Mouse (Mus musculus) ES-E14 (cell line): Measurements from ENCODE around the gene Cstb. TPM values are rescaled to one million over a fixed set of nuclear protein-coding genes. Genes with fewer than 3 reads are reported as not detected.
A peak's percentile ranks its signal among the peaks of the same experiment; 100 is the strongest.

Experiments
- DNase-seq: peaks from one replicate; pipeline ENCODE4 v3.0.0-alpha.2; 2013; ENCODE audit warnings: low read depth, low spot score
- H3K27ac ChIP-seq: 2 replicates; pipeline ENCODE4 v1.5.1; 2012; ENCODE audit warnings: low read depth, mild to moderate bottlenecking, low read length, moderate library complexity, mixed read lengths; ENCODE audit not compliant: poor library complexity, insufficient read depth, severe bottlenecking
- H3K36me3 ChIP-seq: 2 replicates; pipeline ENCODE4 v1.6.1; 2012; ENCODE audit warnings: mild to moderate bottlenecking, low read length, moderate library complexity, mixed read lengths; ENCODE audit not compliant: control insufficient read depth, poor library complexity, insufficient read depth, severe bottlenecking
- H3K4me1 ChIP-seq, 2 experiments: fragments of 150-350 bp in 1 of 2; sonication (generic) in 1 of 2; 2 replicates each; pipeline ENCODE4 v1.6.1; 2012; ENCODE audit warnings: low read length in 2 of 2, mild to moderate bottlenecking in 1 of 2, mixed read lengths in 1 of 2; ENCODE audit not compliant: control insufficient read depth in 2 of 2, insufficient read depth in 2 of 2, poor library complexity in 1 of 2
- H3K4me3 ChIP-seq, 2 experiments: fragments of 150-350 bp in 1 of 2; sonication (generic) in 1 of 2; 2 replicates each; pipeline ENCODE4 v1.5.1; 2012; ENCODE audit warnings: low read length in 2 of 2, low read depth in 1 of 2, mild to moderate bottlenecking in 1 of 2, mixed read lengths in 1 of 2; ENCODE audit not compliant: insufficient read depth in 1 of 2, poor library complexity in 1 of 2, severe bottlenecking in 1 of 2
- H3K9ac ChIP-seq: 2 replicates; pipeline ENCODE4 v1.6.1; 2012; ENCODE audit warnings: low read depth, mild to moderate bottlenecking, low read length, mixed read lengths; ENCODE audit not compliant: poor library complexity, insufficient read depth, severe bottlenecking
- H3K9me3 ChIP-seq: fragments of 150-350 bp; sonication (generic); 2 replicates; pipeline ENCODE4 v1.6.1; 2012; ENCODE audit warnings: low read depth, mild to moderate bottlenecking, low read length; ENCODE audit not compliant: control insufficient read depth, insufficient read depth
- CHD2 ChIP-seq: IDR thresholded peaks from 2 replicates; pipeline ENCODE4 v1.6.1; 2014; ENCODE audit warnings: mild to moderate bottlenecking, low read depth, low read length, inconsistent platforms
- HCFC1 ChIP-seq: IDR thresholded peaks from 2 replicates; pipeline ENCODE4 v1.6.1; 2012; ENCODE audit warnings: low read length, inconsistent platforms, borderline replicate concordance; ENCODE audit not compliant: insufficient read depth
- MAFK ChIP-seq: IDR thresholded peaks from 2 replicates; pipeline ENCODE4 v1.6.1; 2014; ENCODE audit warnings: mild to moderate bottlenecking, low read depth, low read length, inconsistent platforms; ENCODE audit not compliant: insufficient read depth
- ZC3H11A ChIP-seq: IDR thresholded peaks from 2 replicates; pipeline ENCODE4 v1.6.1; 2012; ENCODE audit warnings: low read depth, mild to moderate bottlenecking, inconsistent platforms, low read length, borderline replicate concordance
- ZNF384 ChIP-seq: IDR thresholded peaks from 2 replicates; pipeline ENCODE4 v1.6.1; 2012; ENCODE audit warnings: low read depth, low read length, inconsistent platforms
- in situ Hi-C, 2 experiments: fragments of 600-800 bp; cut with MboI; formaldehyde crosslinking; loops; one replicate each; pipeline ENCODE4 v1.15.1; 2025; ENCODE audit warnings: low sequenced_read_pairs in 2 of 2, inconsistent platforms in 1 of 2; ENCODE audit not compliant: unreplicated experiment in 2 of 2
- total RNA-seq: library from RNA; depleted of rRNA; stranded (reverse); fragments of 300-350 nt; gene quantifications from 2 replicates; pipeline ENCODE4 v1.2.3, GENCODE M21; 2012; rRNA removed

The Cstb gene
- 110 and 150 TPM in 2 replicates for total RNA-seq

GRCm38 (mm10) chr10:78425181-78426041 lies at the start of gene Cstb:
Cstb (plus strand) TSS chr10:78425669.
- Histone ChIP-seq H3K9me3 (no peaks in the 10 kb centered on the region), H3K9ac (peak within 1 kb of the TSS; percentile 85), H3K4me3 (peak within 1 kb of the TSS; percentile 90 to 97), H3K36me3 (peaks cover 6% of the 10 kb centered on the region; the same call in 1 of the 2 replicates), H3K4me1 (peaks cover 4 to 34% of the 10 kb centered on the region in 2 experiments; a peak in 2 of 4 replicates), H3K27ac (peak within 1 kb of the TSS; percentile 47; the same call in 1 of the 2 replicates)
- in situ Hi-C loops, result no loop called here
- TF ChIP-seq ZC3H11A (no peak), CHD2 (no peak), HCFC1 (no peak), MAFK (no peak), ZNF384 (no peak)
- peak; percentile 78 for DNase-seq

- Histone ChIP-seq H3K4me1 (peaks cover 0 to 5% of the 10 kb centered on the region in 2 experiments; a peak in 1 of 4 replicates), H3K4me3 (no peak overlapping the region), H3K9ac (no peak overlapping the region), H3K9me3 (no peaks in the 10 kb centered on the region), H3K27ac (no peak overlapping the region), H3K36me3 (no peaks in the 10 kb centered on the region)
- peak; percentile 55 for DNase-seq
- in situ Hi-C loops, result no loop called here
- TF ChIP-seq HCFC1 (no peak), MAFK (no peak), CHD2 (no peak), ZNF384 (no peak), ZC3H11A (peak; percentile 61; the same call in 1 of the 2 replicates)
Measured at GRCm38 (mm10) chr10:78378516-78378915, 47.0 kb upstream of the Cstb start.

- Histone ChIP-seq H3K4me3 (no peak overlapping the region), H3K27ac (no peak overlapping the region), H3K36me3 (no peaks in the 10 kb centered on the region), H3K4me1 (no peaks in the 10 kb centered on the region), H3K9ac (no peak overlapping the region), H3K9me3 (no peaks in the 10 kb centered on the region)
- DNase-seq, result no peak
- in situ Hi-C loops, result no loop called here
- TF ChIP-seq HCFC1 (no peak), MAFK (no peak)
Measured at GRCm38 (mm10) chr10:78383567-78383966, 41.9 kb upstream of the Cstb start.

GRCm38 (mm10) chr10:78385520-78385919 lies 39.9 kb upstream of the Cstb start:
- no peak for TF ChIP-seq HCFC1
- no peak for TF ChIP-seq ZNF384
- TF ChIP-seq MAFK, result no peak
- TF ChIP-seq ZC3H11A, result no peak
- TF ChIP-seq CHD2, result no peak
- Histone ChIP-seq H3K4me3 (no peak overlapping the region), H3K4me1 (0 out of 4 replicates have a peak, but pooled peaks cover 0 to under 1% of the 10 kb centered on the region in 2 experiments), H3K9ac (no peak overlapping the region), H3K9me3 (no peaks in the 10 kb centered on the region), H3K36me3 (no peaks in the 10 kb centered on the region), H3K27ac (no peak overlapping the region)
- no peak for DNase-seq
- in situ Hi-C loops, result no loop called here
